Mouse (Mus musculus): ENCODE measurements at regions not wholly inside any gene's neighbourhood (a gene's known extent, or its start where the extent isn't known, plus 50 kb on each side); places are given as distances from the start of the nearest gene placed in this dataset.

- TF ChIP-seq CTCF (IDR thresholded peaks at IDR 0.05; ENCODE audit: low read depth, low read length) (no peak), EP300 (IDR thresholded peaks at IDR 0.05; ENCODE audit: insufficient read depth, low read depth, low read length) (no peak), POLR2A (IDR thresholded peaks at IDR 0.05; ENCODE audit: insufficient read depth, low read length) (no peak)
These were observed 98.7 kb downstream of the Sp3 start for GRCm38 (mm10) chr2:72881554-72881953.
